Mouse (Mus musculus) induced T-regulatory cell, adult 2 months (primary cell): ENCODE results near the gene 4930544G11Rik.

Source experiments
- DNase-seq: peaks from one replicate; pipeline ENCODE4 v3.0.0-alpha.2; 2012; ENCODE audit warnings: low read depth

4930544G11Rik gene

GRCm38 (mm10) chr6:65952309-65952708 is at the start of gene 4930544G11Rik:
Gene 4930544G11Rik (plus strand): TSS chr6:65952609.
- DNase-seq: no peak

GRCm38 (mm10) chr6:65906657-65907182 is 45.7 kb upstream of the 4930544G11Rik start:
- no peak for DNase-seq

- DNase-seq: no peak
Observed at GRCm38 (mm10) chr6:65915421-65915820, 37.0 kb upstream of the 4930544G11Rik start.

DNA sequence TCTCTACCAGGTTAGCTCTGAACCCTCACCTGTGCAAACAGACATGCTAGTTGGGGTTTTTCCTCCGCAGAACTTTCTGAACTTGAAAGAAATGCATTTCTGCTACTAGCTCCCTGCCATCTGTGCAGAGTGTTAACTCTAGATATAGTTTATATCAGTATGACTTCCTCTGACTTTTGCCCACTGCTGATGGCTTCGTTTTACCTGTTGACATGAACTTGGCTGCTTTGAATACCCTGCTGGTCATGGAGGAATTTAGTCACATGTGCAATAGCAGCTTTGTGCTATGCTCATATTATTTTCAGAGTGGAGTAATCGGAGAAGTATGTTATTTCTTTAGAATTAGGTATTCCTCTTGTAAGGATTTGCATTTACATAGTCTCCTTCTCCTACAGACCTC is 30.7 kb upstream of the 4930544G11Rik start:
- no peak for DNase-seq

GRCm38 (mm10) chr6:65923501-65924084 is 28.8 kb upstream of the 4930544G11Rik start:
- DNase-seq: no peak

- DNase-seq: no peak
Observed at GRCm38 (mm10) chr6:65925737-65926333, 26.6 kb upstream of the 4930544G11Rik start.

- no peak for DNase-seq
Observed at GRCm38 (mm10) chr6:65930523-65930922, 21.9 kb upstream of the 4930544G11Rik start.

GRCm38 (mm10) chr6:65932776-65933175 is 19.6 kb upstream of the 4930544G11Rik start:
- DNase-seq: no peak

DNA sequence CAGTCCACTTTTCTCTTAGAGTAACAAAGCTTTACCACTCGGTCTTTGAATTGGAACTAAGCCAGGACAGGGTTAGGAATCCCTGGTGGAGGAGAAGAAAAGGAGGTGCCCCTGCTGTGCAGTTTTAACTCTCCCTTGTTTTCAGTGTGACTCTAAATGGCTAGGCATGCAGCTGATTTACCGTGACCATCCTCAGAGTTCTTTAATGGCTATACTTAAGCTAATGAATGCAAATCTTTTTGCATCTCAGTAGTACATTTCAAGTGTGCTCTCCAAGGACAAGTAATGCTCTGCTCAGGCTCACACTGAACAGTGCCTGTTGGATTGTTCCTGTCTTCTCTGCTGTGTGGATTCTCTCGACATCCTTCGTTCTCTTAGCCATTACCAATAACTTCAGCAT is 19.2 kb upstream of the 4930544G11Rik start:
- DNase-seq: no peak

GRCm38 (mm10) chr6:65935566-65936281 is 16.7 kb upstream of the 4930544G11Rik start:
- no peak for DNase-seq

- DNase-seq: no peak
Observed at GRCm38 (mm10) chr6:65950492-65950891, 1.9 kb upstream of the 4930544G11Rik start.

GRCm38 (mm10) chr6:65969386-65970111 is 17.1 kb downstream of the 4930544G11Rik start:
- no peak for DNase-seq

GRCm38 (mm10) chr6:65970410-65970809 is 18.0 kb downstream of the 4930544G11Rik start:
- no peak for DNase-seq

GRCm38 (mm10) chr6:65992081-65992480 is 39.7 kb downstream of the 4930544G11Rik start:
- DNase-seq: no peak

- DNase-seq: peak; percentile 12
Observed at GRCm38 (mm10) chr6:65998343-65998742, 45.9 kb downstream of the 4930544G11Rik start.
